Comparison of ENCODE assay signal across 9 mouse cellular contexts in genomic region chr19:22940487-22940886, GRCm38 (mm10).
DNase-seq lines count a peak whose midpoint lies in the region; ATAC-seq and TF ChIP-seq lines count a peak whose summit lies in the region.
"Had no signal": no experiment of that assay in that cellular context is flagged by ENCODE, and none has a peak within 500 bp of the region (broad histone marks: within the 10 kb centered on the region; RNA-seq: fewer than 3 reads in every experiment).

No protein-coding gene starts in this region.

- H3K9me3 ChIP-seq in liver, embryonic 12.5 days (replicated peaks) = no peaks in the 10 kb centered on the region
- H3K9me3 ChIP-seq in liver, embryonic 14.5 days (ENCODE audit: control insufficient read depth, low read length) = no peaks in the 10 kb centered on the region
- H3K9me3 ChIP-seq: liver, embryonic 13.5 days had no signal

- H3K4me3 ChIP-seq in liver, adult 2 months (ENCODE audit: insufficient read depth, low read depth, low read length) = no peak overlapping the region
- no peak overlapping the region for H3K4me3 ChIP-seq in liver, embryonic 12.5 days
- H3K4me3 ChIP-seq in liver, embryonic 14.5 days (ENCODE audit: insufficient read depth in 1 of 2, low read depth in 2 of 2, low read length in 2 of 2) = no peak overlapping the region
- H3K4me3 ChIP-seq: liver, embryonic 13.5 days had no signal

- DNase-seq in liver, adult 2 months (ENCODE audit: extremely low read depth, low read depth, low spot score) = peak; percentile 78
- DNase-seq in gastrocnemius, postnatal 25 days = peak; percentile 84
- DNase-seq in kidney, adult 8-10 months = peak; percentile 76 to 79
- no peak for DNase-seq in liver, embryonic 14.5 days (ENCODE audit: low read depth in 3 of 3, low spot score in 3 of 3)
- peak; percentile 45 for DNase-seq in ovary, postnatal 14 days (ENCODE audit: low spot score)
- DNase-seq in yolk sac, embryonic 10.5 days (ENCODE audit: low spot score) = no peak
- DNase-seq: liver, embryonic 13.5 days had no signal

- WGBS in liver, adult 2 months = 27% methylated on average over 5 of the region's 5 CpGs
- 35% methylated on average over 5 of the region's 5 CpGs for WGBS in liver, embryonic 12.5 days (ENCODE audit: insufficient replicate concordance)
- WGBS in liver, embryonic 14.5 days (ENCODE audit: insufficient replicate concordance) = 34% methylated on average over 5 of the region's 5 CpGs

- TF ChIP-seq CTCF in liver, adult 2 months (IDR thresholded peaks at IDR 0.05; ENCODE audit: low read depth, low read length) = peak; percentile 98
- peak; percentile 47 for TF ChIP-seq CTCF in liver, embryonic 14.5 days (IDR thresholded peaks at IDR 0.05; ENCODE audit: low read depth)

- H3K79me2 ChIP-seq in liver, adult 2 months (ENCODE audit: control insufficient read depth, insufficient read depth, low read length) = no peaks in the 10 kb centered on the region

- no peaks in the 10 kb centered on the region for H3K27me3 ChIP-seq in liver, adult 2 months (ENCODE audit: control insufficient read depth, insufficient read depth, low read length)
- no peaks in the 10 kb centered on the region for H3K27me3 ChIP-seq in liver, embryonic 12.5 days (replicated peaks)
- no peaks in the 10 kb centered on the region for H3K27me3 ChIP-seq in liver, embryonic 14.5 days (ENCODE audit: control insufficient read depth, insufficient read depth, low read length)
- H3K27me3 ChIP-seq: liver, embryonic 13.5 days had no signal

- H3K4me2 ChIP-seq in liver, embryonic 12.5 days = no peak overlapping the region
- no peak overlapping the region for H3K4me2 ChIP-seq in liver, embryonic 14.5 days (ENCODE audit: low read depth)
- H3K4me2 ChIP-seq: liver, embryonic 13.5 days had no signal

- H3K9ac ChIP-seq in liver, adult 2 months (ENCODE audit: low read depth, low read length) = no peak overlapping the region
- no peak overlapping the region for H3K9ac ChIP-seq in liver, embryonic 12.5 days
- H3K9ac ChIP-seq in liver, embryonic 14.5 days (replicated peaks) = no peak overlapping the region
- H3K9ac ChIP-seq: liver, embryonic 13.5 days had no signal

- ATAC-seq in liver, embryonic 12.5 days = no peak
- peak; percentile 68; the same call in 1 of the 2 replicates for ATAC-seq in common myeloid progenitor, adult 5-6 weeks (replicated peaks; ENCODE audit: low read depth, poor library complexity, severe bottlenecking)
- ATAC-seq in liver, embryonic 14.5 days (ENCODE audit: insufficient read depth) = no peak

- H3K4me1 ChIP-seq in liver, adult 2 months (ENCODE audit: control insufficient read depth, insufficient read depth, low read length) = peaks cover 2% of the 10 kb centered on the region
- no peaks in the 10 kb centered on the region for H3K4me1 ChIP-seq in liver, embryonic 12.5 days
- H3K4me1 ChIP-seq in liver, embryonic 14.5 days (replicated peaks; ENCODE audit: control insufficient read depth in 2 of 2, insufficient read depth in 2 of 2, low read length in 1 of 2) = no peaks in the 10 kb centered on the region; a peak in 1 of 4 replicates
- H3K4me1 ChIP-seq: liver, embryonic 13.5 days had no signal

- TF ChIP-seq EP300 in liver, embryonic 14.5 days (IDR thresholded peaks at IDR 0.05; ENCODE audit: low read depth) = no peak

- TF ChIP-seq POLR2A in liver, adult 2 months (IDR thresholded peaks at IDR 0.05; ENCODE audit: extremely low read depth, insufficient read depth, low read length) = no peak

- no peaks in the 10 kb centered on the region for H3K36me3 ChIP-seq in liver, adult 2 months (ENCODE audit: control insufficient read depth, insufficient read depth, low read length)
- H3K36me3 ChIP-seq in liver, embryonic 12.5 days = no peaks in the 10 kb centered on the region
- H3K36me3 ChIP-seq in liver, embryonic 14.5 days (replicated peaks; ENCODE audit: control insufficient read depth, insufficient read depth, low read depth) = no peaks in the 10 kb centered on the region
- H3K36me3 ChIP-seq: liver, embryonic 13.5 days had no signal

- no peak overlapping the region for H3K27ac ChIP-seq in liver, adult 2 months (replicated peaks; ENCODE audit: insufficient read depth, low read depth, low read length)
- H3K27ac ChIP-seq in liver, embryonic 12.5 days = no peak overlapping the region
- no peak overlapping the region for H3K27ac ChIP-seq in liver, embryonic 14.5 days
- H3K27ac ChIP-seq: liver, embryonic 13.5 days had no signal

Comparison
In these comparisons a context has a peak if more than half of its experiments do, and no peak if none do; other contexts are left out.
1. DNase-seq: peak in liver, adult 2 months (single experiment), gastrocnemius, postnatal 25 days (single experiment), kidney, adult 8-10 months (2 of 2) and ovary, postnatal 14 days (single experiment); none in liver, embryonic 14.5 days (0 of 3) and yolk sac, embryonic 10.5 days (single experiment).